Mouse (Mus musculus) heart, adult 2 months (tissue): ENCODE results near the gene Rhobtb1. TPM values are rescaled to one million over a fixed set of nuclear protein-coding genes. Genes with fewer than 3 reads are reported as not detected.

Source experiments
- DNase-seq, 2 experiments: peaks; one replicate each; pipeline ENCODE4 v3.0.0; 2021
- H3K27ac ChIP-seq: fragments of 200-600 bp; 2 replicates; pipeline ENCODE4 v1.8.1; 2022
- H3K27me3 ChIP-seq: fragments of 200-500 bp; 2 replicates; pipeline ENCODE4 v1.6.1; 2012; ENCODE audit warnings: mild to moderate bottlenecking, low read length, inconsistent platforms, mixed read lengths; ENCODE audit not compliant: control insufficient read depth, insufficient read depth
- H3K36me3 ChIP-seq: fragments of 200-500 bp; 2 replicates; pipeline ENCODE4 v1.6.1; 2012; ENCODE audit warnings: low read length, inconsistent platforms; ENCODE audit not compliant: control insufficient read depth, insufficient read depth
- H3K4me1 ChIP-seq: fragments of 200-500 bp; 2 replicates; pipeline ENCODE4 v1.6.1; 2011; ENCODE audit warnings: low read length; ENCODE audit not compliant: control insufficient read depth, insufficient read depth
- H3K4me3 ChIP-seq: fragments of 200-600 bp; 2 replicates; pipeline ENCODE4 v1.8.1; 2022
- H3K79me2 ChIP-seq: fragments of 200-500 bp; replicated peaks from 2 replicates; pipeline ENCODE4 v1.6.1; 2012; ENCODE audit warnings: mild to moderate bottlenecking, inconsistent platforms, low read length, moderate library complexity, mixed read lengths; ENCODE audit not compliant: control insufficient read depth, insufficient read depth
- H3K9ac ChIP-seq: fragments of 200-500 bp; 2 replicates; pipeline ENCODE4 v1.6.1; 2012; ENCODE audit warnings: low read depth, mild to moderate bottlenecking, control low read depth, inconsistent platforms, low read length, mixed read lengths
- CTCF ChIP-seq: fragments of 200-600 bp; IDR thresholded peaks from 2 replicates; pipeline ENCODE4 v1.8.1; 2022; ENCODE audit warnings: antibody characterized with exemption, mild to moderate bottlenecking, moderate library complexity
- EP300 ChIP-seq: fragments of 200-500 bp; IDR thresholded peaks from 2 replicates; pipeline ENCODE4 v1.6.1; 2011; ENCODE audit warnings: low read depth, low read length, control low read depth; ENCODE audit not compliant: insufficient read depth
- POLR2A ChIP-seq: fragments of 200-500 bp; IDR thresholded peaks from 2 replicates; pipeline ENCODE4 v1.6.1; 2011; ENCODE audit warnings: mild to moderate bottlenecking, low read depth, low read length, control low read depth; ENCODE audit not compliant: insufficient read depth
- WGBS: fragments of 180-500 bp; shearing (Covaris S2); methylation state at CpG from one replicate; pipeline ENCODE4 v1.1.7; 2018; 5-methylcytosine and 5-hydroxymethylcytosine counted together
- intact Hi-C: fragments of 180-260 bp; cut with DNase I; formaldehyde crosslinking; loops from one replicate; pipeline ENCODE4 v1.15.1; 2025
- polyA plus RNA-seq: library from polyadenylated mRNA; depleted of rRNA; stranded (reverse); fragments of >200 nt; gene quantifications from 2 replicates; pipeline ENCODE4 v1.2.3, GENCODE M21; 2012
- total RNA-seq, 2 experiments: library from RNA; stranded (reverse); gene quantifications; 2 replicates each; pipeline ENCODE4 v1.2.3; 2021

Gene Rhobtb1
- total and polyA plus RNA-seq, 3 experiments = 65.5 to 160 (median 123) TPM

GRCm38 (mm10) chr10:69263906-69264305 lies 112.7 kb downstream of the Rhobtb1 start:
- no peak overlapping the region for H3K4me3 ChIP-seq
- intact Hi-C loops = no loop called here
- TF ChIP-seq CTCF (no peak), POLR2A (no peak), EP300 (no peak)
- H3K27me3 ChIP-seq = no peaks in the 10 kb centered on the region
- 81% methylated on average over 2 of the region's 2 CpGs for WGBS
- H3K4me1 ChIP-seq = peaks cover 16% of the 10 kb centered on the region
- H3K27ac ChIP-seq = peak overlapping the region; percentile 63
- H3K9ac ChIP-seq = no peak overlapping the region
- no peaks in the 10 kb centered on the region for H3K79me2 ChIP-seq
- peaks cover 41% of the 10 kb centered on the region for H3K36me3 ChIP-seq
- DNase-seq = no peak

DNA sequence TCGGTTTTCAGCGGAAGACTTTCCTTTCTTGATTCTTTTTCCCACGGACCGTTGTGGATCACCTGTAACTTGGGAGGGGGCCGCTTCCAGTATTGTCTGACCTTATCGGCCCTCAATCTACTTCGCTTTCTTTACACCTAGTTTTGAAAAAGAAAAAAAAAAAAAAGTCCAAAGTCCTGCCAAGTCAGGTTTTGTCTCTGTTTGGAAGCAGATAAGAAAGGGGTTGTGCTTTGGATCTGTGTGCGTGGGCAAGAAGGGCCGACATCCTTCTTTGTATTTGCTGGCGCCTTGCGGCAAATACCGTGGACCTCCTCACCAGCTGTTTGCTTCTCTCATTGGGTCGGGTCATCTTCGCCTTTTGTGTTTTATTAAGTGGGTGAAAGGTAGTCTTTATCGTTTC lies 114.2 kb downstream of the Rhobtb1 start:
- H3K79me2 ChIP-seq = no peaks in the 10 kb centered on the region
- H3K36me3 ChIP-seq = peaks cover 44% of the 10 kb centered on the region
- 43% methylated on average over 15 of the region's 15 CpGs for WGBS
- peaks cover 8% of the 10 kb centered on the region for H3K4me1 ChIP-seq
- peak overlapping the region; percentile 66 for H3K27ac ChIP-seq
- no peak overlapping the region for H3K9ac ChIP-seq
- no peaks in the 10 kb centered on the region for H3K27me3 ChIP-seq
- H3K4me3 ChIP-seq = no peak overlapping the region
- TF ChIP-seq POLR2A = no peak
- 0 out of 2 replicates have a peak, but pooled peaks have one; percentile 7 for TF ChIP-seq EP300
- no peak for DNase-seq
- intact Hi-C loops = no loop called here

DNA sequence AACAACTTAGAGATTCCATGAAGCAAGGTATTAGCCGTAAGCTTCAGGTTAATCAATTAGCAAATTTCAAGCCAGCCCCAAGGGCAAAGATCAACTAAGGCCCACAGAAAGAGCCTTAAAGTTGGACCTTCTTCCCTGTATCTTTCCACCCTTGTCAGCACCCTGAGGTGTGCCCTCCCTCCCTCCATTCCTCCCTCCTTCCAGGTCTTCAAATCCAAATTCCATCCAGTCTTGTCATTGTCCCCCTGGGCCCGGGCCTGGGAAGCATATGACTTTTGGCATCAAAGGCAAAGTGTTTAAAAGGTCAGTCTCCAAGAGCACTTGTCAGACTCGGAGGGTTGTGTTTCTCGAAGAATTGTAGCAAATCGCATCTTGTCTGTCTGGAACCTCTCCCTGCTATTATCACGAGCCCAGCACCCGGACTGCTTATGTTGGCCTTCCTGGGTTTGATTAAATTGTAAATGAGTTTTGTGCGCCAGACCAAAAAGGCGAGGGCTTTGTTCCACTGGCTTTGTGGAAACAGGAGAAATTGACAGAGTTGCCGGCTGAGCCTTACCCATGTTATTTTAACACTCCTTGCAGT lies 116.9 kb downstream of the Rhobtb1 start:
- TF ChIP-seq POLR2A (no peak), EP300 (no peak), CTCF (no peak)
- intact Hi-C loops = no loop called here
- Histone ChIP-seq H3K36me3 (peaks cover 46% of the 10 kb centered on the region), H3K27ac (peak overlapping the region; percentile 56), H3K9ac (no peak overlapping the region), H3K79me2 (no peaks in the 10 kb centered on the region), H3K4me3 (no peak overlapping the region), H3K4me1 (peaks cover 5% of the 10 kb centered on the region), H3K27me3 (no peaks in the 10 kb centered on the region)
- 41% methylated on average over 10 of the region's 10 CpGs for WGBS
- no peak for DNase-seq

DNA sequence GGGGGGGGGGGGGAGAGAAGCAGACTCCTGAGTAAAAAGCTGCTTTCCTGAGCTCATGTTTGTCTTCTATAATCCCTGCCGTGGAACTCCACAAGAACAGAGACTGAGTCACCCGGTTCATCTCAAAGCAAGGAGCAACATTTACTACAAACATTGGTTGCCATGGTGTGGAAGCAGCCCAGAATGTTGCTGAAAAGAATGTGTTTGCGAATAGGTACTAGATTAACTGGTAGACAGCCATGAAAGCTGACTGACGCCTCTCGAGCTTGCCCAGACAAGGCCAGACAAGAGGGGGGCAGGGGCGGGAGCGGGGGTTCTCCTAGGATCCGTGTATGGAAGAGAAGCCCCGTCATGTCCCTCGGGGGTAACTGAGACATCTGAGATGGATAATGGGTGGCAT lies 120.2 kb downstream of the Rhobtb1 start:
- peaks cover 43% of the 10 kb centered on the region for H3K36me3 ChIP-seq
- no peak overlapping the region for H3K9ac ChIP-seq
- H3K27ac ChIP-seq = peak overlapping the region; percentile 73; the same call in 1 of the 2 replicates

DNA sequence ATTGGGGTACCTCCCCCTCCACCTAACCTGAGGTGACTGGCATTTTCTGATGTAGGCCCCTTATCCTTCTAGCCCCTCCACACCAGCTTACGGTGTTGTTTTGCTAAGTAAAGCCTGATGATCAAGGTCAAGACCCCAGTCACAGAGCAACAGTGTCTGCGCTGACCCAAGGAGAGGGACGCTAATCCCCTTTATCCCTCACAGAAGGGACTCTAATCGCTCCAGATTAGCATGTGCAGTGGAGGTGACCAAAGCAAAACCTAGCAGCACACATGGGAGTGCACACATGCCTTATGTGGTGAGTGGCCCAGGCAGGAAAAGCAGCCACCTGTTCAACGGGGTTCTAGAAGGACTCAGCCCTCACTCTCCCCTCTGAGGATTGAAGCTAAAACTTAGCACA lies 123.0 kb downstream of the Rhobtb1 start:
- intact Hi-C loops = no loop called here
- H3K9ac ChIP-seq = no peak overlapping the region
- peak overlapping the region; percentile 71 for H3K27ac ChIP-seq
- no peaks in the 10 kb centered on the region for H3K79me2 ChIP-seq
- DNase-seq = no peak
- peaks cover 11% of the 10 kb centered on the region for H3K4me1 ChIP-seq
- no peaks in the 10 kb centered on the region for H3K27me3 ChIP-seq
- 60% methylated on average over 5 of the region's 5 CpGs for WGBS
- no peak for TF ChIP-seq EP300
- TF ChIP-seq POLR2A = no peak
- no peak for TF ChIP-seq CTCF
- H3K36me3 ChIP-seq = peaks cover 38% of the 10 kb centered on the region
- no peak overlapping the region for H3K4me3 ChIP-seq

More for the DNA sequence above, 120.2 kb downstream of the Rhobtb1 start:
- Histone ChIP-seq H3K27me3 (no peaks in the 10 kb centered on the region), H3K79me2 (no peaks in the 10 kb centered on the region), H3K4me1 (peaks cover 11% of the 10 kb centered on the region; the same call in 1 of the 2 replicates), H3K4me3 (no peak overlapping the region)
- intact Hi-C loops = no loop called here
- no peak for DNase-seq
- TF ChIP-seq EP300 (no peak), CTCF (no peak), POLR2A (no peak)
- 47% methylated on average over 10 of the region's 10 CpGs for WGBS

GRCm38 (mm10) chr10:69274705-69275104 lies 123.5 kb downstream of the Rhobtb1 start:
- Histone ChIP-seq H3K27ac (peak overlapping the region; percentile 71), H3K27me3 (no peaks in the 10 kb centered on the region), H3K4me1 (peaks cover 11% of the 10 kb centered on the region), H3K36me3 (peaks cover 38% of the 10 kb centered on the region), H3K79me2 (no peaks in the 10 kb centered on the region), H3K9ac (no peak overlapping the region), H3K4me3 (no peak overlapping the region)
- peak in 1 of 2 experiments; percentile 68 for DNase-seq
- intact Hi-C loops = no loop called here
- TF ChIP-seq EP300 (0 out of 2 replicates have a peak, but pooled peaks have one; percentile 33), POLR2A (no peak)
